Mouse (Mus musculus) erythroblast, embryonic 14.5 days (primary cell): ENCODE results near the gene Scai.
A peak's percentile ranks its signal among the peaks of the same experiment; 100 is the strongest.

Source experiments
- GATA1 ChIP-seq: IDR thresholded peaks from 2 replicates; pipeline ENCODE4 v1.6.1; 2012; ENCODE audit warnings: low read length, inconsistent platforms, mixed read lengths
- TAL1 ChIP-seq: IDR thresholded peaks from 3 replicates; pipeline ENCODE4 v1.6.1; 2012; ENCODE audit warnings: low read length, inconsistent platforms, mixed read lengths

- TF ChIP-seq GATA1 (0 out of 2 replicates have a peak, but pooled peaks have one; percentile 26), TAL1 (0 out of 3 replicates have a peak, but pooled peaks have one; percentile 13)
Observed at GRCm38 (mm10) chr2:39124167-39124566, 66.4 kb downstream of the Scai start.
